Mouse (Mus musculus) adrenal gland, postnatal 14 days (tissue): Measurements from ENCODE around the gene Sf3b3. TPM values are rescaled to one million over a fixed set of nuclear protein-coding genes. Genes with fewer than 3 reads are reported as not detected.
"Not testable (repeated sequence)": the region's sequence is repeated elsewhere in the genome, so short reads cannot be mapped to it uniquely, and the experiment has no call there.

Experiments used
- DNase-seq: peaks from one replicate; pipeline ENCODE4 v3.0.0; 2021; ENCODE audit warnings: mixed read lengths
- total RNA-seq: library from RNA; stranded (reverse); gene quantifications from 2 replicates; pipeline ENCODE4 v1.2.3, GENCODE M21; 2021

Gene Sf3b3
- total RNA-seq, 1 experiment from 2014 or later = 68.2 TPM

DNA sequence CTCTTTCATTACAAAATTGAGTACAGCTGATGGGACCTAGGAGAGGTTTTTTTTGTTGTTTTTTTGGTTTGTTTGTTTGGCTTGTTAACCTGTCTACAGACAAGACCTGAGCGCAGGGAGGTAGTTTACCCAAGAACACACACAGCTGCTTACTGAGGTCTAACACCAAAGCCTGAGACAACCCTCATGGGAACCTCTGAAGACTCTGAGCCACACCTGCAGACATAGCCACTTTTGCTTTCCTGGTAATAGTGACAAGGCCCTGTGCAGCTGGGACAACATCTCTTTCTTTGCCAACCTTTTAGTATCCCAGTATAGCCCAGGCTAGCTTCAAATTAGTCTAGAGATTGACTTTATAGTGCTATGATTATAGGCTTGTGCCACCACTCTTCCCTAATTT lies 40.4 kb downstream of the Sf3b3 start:
- DNase-seq = no peak

DNA sequence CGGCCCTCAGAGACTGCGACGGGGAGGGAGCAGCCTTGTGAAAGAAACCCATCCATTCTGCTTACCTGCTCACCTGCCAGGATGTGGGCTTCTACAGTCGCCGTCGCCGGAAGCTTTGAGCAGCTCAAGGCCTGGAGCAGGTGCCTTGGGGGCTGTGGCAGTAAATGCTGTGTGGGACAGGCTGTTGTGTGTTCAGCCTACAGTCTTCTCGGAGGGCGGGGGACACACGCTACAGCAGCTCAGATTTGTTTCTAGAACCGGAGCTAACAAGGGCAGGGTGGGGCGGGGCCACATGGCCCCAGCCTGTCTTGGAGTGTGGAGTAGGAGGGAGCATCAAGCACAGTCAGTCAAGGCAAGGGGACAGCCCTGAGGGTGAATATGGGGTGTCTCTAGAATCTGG lies 40.9 kb downstream of the Sf3b3 start, which contains the start of gene Il34:
Gene Il34 (minus strand): TSS at position 256 of the 400 bp plus-strand sequence.
- DNase-seq = no peak

DNA sequence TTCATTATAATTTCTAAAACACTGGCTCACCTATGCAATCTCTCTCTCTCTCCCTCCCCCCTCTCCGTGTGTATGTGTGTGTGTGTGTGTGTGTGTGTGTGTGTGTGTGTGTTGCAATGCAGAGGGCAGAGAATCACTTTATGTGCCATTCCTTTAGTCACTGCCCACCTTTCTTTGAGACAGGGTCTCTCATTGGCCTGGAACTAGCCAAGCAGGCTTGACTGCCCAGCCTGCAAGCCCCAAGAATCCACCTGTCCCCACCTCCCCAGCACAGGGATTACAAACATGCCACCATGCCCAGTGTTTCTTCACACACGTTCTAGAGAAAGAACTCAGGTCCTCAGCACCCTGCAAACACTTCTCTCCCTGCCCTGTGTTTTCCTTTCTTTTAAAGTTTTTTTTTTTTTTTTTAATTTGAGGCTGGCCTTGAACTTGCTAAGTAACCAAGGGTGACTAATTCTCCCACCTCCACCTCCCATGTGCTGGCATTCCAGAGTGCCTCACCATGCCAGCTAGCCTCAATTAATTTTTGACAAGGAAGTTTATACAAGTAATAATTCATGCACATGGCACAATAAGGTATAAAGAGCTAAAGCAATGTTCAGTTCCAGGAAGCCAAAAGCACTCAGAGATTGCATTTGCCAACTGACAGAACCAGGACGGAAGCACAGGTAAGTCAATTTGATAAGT lies 41.6 kb downstream of the Sf3b3 start:
- DNase-seq = no peak

DNA sequence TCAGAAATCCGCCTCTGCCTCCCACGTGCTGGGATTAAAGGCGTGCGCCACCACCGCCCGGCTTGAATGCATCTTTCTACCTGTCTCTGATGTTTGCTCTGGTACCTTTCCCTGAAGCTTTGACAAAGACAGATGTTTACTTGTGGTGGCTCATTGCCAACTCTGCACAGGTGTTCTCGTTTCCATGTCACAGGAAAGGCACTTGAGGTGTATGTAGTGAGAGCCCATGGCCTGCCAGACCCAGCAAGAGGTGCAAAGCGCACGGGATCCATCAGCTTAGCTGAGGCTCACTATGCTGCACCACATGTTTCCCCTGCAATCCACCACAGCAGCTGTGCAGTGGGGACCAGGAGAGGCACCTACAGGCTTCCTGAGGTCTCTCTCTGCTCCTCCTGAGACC lies 42.7 kb downstream of the Sf3b3 start:
- DNase-seq = no peak

DNA sequence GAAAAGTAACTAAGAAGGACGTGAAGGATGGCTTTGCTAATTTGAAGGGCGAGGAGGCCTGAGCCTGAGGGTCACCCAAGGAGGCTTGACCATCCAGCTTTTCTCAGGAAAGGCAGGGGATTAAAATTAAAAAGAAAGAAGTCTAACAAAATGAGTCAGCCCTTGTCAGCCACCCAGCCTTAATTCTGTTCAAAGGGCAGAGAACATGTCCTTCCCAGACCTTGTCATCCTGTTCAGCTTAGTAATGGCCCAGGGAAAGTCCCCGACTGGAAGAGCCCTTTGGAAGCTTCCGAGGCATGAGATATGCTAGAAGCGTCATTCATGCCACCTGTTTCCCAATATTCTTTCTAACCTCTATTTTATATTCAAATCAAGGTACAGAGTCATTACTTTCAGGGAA lies 43.6 kb downstream of the Sf3b3 start:
- peak; percentile 63 for DNase-seq

DNA sequence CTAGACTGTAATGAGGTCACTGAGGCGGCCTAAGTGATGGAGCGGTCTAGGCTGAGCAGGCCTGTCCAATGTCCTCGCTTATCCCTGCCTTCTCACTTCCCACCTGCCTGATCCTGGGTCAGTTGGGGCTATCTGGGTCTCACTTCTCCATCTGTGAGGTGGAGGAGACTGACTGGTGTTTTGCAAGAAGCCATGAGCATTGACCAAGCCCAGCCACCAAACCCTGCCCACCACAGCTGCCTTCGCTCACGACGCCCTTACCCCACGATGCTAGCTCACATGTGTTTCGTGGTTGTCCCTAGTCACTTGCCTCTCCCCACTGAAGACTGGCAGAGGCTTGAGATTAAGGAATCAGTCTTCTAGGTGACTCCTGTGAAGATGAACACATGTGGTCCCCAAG lies 49.5 kb downstream of the Sf3b3 start:
- DNase-seq = no peak

DNA sequence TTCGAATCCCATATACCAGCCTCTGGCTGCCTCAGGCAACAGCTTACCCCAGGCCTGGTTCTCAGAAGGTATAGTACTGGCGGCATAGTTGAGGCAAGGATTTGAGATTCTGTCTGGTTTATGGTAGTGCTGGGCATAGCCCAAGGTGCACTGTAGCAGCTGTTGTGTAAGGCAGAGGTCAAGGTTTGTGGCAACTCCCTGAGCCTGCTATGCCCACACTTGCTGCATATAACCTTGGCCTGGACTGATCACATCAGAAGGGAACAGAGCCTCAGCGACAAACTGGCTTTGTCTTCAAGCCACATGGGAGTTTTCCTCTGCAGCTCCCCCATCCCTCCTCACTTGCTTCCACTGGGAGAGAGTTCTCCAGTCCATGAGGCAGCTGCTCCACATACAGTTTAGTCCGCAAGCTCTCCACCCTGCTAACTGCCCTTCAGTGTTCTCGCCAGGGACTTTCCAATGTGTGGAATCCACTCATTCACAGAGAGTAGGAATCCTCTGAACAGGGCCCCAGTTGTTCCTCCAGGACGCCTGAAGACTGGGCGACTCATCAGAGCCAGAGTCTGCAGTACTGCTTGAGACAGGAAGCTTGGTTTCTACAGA lies 52.1 kb downstream of the Sf3b3 start:
- DNase-seq = no peak

DNA sequence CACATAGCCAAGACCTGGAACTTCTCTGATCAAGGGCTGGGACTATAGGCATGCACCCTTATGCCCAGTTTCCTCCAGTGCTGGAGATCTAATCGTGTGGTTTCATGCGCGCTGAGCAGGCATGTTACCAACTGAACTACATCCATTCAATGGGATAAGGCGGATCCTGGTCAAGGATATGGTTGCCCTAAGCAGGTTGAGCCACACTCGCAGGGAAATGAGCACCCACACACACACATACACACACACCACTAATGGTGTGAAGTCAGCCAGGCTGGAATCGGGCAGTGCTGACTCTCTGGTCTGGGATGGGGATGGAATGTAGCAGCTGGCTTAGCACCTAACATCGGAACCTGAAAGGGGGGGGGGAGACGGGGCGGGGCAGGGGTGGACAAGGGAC lies 52.7 kb downstream of the Sf3b3 start:
- DNase-seq = no peak

DNA sequence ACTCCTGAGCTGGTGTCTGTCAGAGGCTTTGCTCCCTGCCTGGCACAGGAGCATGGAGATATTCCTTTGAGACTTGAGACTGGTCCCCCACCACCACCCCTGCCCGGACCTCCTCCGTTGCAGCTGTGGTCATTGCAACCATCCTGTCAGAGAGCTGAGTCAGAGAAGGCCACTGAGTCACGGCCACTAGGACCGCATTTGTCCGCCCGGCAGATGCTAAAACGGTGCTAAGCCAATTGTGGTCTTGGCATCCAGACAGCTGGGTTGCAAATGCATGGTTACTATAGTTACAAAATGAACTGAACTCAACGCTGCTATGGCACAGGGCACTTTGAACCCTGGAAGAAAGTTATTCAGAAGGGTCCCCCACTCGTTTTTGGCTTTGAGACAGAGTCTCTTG lies 53.1 kb downstream of the Sf3b3 start:
- no peak for DNase-seq

DNA sequence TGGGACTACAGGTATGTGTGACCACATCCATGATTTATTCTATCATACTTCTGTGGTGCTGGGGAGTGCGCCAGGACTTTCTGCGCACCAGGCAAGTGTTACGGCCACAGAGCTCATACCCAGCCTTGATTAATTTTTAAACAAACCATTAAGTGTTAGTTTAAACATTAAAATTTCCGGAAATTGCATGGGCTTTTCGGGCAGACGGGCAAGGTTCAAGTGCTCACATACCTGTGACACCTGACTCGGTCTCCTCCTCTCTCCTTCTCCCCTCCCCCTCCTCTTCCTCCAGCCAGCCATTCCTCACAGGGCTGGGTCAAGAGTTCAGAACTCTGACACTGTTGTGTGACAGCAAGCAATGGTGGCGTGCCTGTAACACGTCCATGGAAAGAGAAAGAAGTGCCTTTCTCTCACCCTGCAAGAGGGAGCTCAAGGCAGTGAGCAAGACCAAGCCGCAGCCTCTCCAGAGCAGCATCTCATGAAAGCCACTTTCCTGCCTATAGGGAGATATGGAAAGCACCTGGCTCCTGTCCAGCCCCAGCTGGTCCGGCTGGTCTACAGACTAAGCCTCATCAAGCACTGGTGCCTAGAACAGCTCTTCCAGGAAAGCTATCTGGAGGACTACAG lies 53.9 kb downstream of the Sf3b3 start:
- no peak for DNase-seq

DNA sequence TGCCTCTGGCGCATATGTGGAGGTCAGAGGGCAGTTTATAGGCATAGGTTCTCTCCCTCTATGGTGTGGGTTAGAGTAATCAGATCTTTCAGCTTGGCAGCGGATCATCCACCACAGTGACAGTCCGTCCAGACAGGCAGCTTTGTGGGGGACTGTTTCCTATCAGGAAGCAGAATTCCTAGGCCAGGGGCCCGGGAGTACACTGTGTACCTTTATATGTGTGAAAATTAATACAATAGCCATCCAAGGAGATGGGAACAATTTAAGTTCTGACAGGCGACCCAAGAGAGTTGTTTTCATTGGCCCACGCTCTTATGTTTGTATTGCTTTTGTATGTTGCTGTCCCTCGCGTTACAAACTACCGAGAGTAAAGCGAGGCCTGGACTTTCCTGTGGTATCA lies 55.4 kb downstream of the Sf3b3 start:
- no peak for DNase-seq

DNA sequence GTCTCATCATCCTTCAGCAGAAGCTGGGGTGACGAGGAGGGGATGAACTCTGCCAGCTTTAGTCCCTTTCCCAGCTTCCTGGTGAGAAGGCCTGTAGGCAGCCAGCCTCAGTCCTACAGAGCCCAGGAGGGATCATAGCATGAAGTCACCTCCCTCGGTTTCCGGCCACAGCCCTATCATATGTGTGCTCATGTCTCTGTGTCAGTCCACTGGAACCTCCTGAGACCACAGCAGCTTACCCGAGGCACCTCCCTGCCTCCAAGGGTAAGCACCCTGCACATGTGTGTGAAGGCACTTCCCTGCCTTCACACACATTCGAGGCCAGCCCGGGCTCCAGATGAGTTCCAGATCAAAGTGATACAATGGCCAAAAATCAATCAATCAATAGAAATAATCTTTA lies 56.3 kb downstream of the Sf3b3 start:
- no peak for DNase-seq

DNA sequence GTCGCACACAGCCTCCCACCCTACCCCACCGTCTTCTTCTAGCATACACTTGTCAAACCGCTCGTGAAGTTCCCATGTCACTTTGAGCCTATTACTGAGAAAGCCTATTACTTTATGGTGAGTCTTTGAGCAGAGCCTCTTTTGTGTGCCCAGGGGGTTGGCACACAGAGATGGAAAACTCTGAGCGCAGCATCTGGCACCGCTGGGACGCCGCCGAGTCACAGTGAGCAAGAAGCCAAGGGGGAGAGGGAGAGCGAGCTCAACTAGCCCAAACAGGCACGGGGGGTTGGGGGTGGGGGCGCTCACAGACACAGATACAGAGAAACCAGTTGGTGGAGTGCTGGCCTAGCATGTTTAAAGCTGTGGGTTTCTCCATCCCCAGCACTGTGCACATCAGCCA lies 57.0 kb downstream of the Sf3b3 start:
- no peak for DNase-seq

DNA sequence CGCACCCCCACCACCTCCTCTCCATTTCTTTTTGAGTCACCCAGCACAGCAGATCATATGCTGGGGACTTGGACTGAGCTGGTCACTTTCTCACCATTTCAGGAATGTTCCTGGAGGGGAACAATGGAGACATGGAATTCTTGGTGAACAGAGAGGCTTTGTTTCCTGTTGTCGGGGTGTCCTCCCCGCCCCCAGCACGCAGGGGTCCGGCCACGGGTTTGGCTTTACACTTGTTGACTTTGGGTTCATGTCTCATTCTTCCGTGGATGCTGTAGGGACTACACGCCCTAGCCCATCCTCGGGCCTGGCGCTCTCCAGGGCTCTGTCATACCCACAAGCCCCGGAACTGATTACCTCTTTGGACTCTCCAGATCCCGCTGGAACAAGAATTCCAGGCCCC lies 57.6 kb downstream of the Sf3b3 start:
- no peak for DNase-seq

DNA sequence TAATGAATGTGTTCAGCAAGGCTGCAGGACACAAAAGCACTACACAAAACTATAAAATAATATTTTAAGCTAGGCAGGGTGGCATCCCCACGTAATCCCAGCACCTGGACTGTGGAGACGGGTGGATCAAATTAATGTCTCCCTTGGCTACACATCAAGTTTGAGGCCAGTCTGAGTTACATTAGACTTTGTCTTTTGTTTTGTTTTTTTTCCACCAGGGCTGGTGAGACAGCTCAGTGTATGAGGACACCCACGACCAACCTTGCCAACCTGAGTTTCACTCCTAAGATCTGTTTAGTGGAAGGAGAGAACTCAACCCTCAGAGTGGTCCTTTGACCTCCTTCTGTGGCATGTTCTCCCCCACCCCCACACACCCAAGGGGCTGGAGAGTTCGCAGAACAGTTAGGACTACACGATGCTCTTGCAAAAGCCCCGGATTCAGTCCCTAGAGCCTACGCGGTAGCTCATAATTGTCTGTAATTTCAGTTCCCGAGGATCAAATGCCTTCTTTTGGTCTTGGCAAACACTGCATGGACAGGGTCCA lies 59.1 kb downstream of the Sf3b3 start:
- DNase-seq = peak; percentile 65

DNA sequence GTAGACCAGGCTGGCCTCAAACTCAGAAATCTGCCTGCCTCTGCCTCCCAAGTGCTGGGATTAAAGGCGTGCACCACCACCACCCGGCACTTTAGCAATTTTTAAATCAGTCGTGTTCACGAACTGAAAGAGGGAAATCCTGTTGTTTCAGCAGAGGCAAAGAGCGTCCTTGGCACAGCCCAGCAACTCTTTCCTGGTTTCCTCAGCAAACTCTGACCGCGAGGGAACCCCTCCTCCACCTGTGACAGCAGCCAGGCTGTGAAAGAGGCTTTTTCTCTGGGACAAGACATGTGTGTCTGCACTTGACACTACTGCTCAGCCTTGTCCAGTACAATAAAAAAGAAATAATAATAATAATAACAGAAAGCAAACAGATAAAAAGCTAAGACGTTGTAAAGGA lies 59.7 kb downstream of the Sf3b3 start:
- peak; percentile 54 for DNase-seq

DNA sequence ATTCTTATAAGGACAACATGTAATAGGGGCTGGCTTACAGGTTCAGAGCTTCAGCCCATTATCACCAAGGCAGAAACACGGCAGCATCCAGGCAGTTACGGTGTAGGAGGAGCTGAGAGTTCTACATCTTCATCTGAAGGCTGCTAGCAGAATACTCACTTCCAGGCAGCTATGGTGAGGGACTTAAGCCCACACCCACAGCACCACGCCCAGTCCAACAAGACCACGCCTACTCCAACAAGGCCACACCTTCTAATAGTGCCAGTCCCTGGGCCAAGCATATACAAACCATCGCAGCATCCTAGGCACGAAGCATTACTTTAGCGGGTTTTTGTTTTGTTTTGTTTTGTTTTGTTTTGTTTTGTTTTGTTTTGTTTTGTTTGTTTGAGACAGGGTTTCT lies 60.1 kb downstream of the Sf3b3 start:
- not testable (repeated sequence) for DNase-seq

DNA sequence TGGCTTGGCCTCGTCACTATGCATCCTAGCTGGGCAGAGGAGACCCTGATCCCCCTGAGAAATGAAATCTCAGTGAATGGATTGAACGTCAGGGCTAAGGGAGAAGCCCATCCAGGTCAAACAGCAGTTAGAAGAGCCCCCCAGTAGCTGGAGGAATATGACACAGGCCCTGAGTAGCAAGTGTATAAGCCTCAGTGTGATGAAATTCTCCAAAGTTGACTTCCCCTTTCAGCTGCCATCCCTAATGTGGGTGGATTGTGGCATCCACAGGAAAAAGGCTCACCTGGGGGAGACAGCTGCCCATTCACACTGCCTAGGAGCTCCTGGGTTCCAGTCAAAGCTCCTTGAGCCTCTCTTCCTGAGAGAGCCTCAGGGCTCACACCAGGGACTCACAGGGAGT lies 61.2 kb downstream of the Sf3b3 start:
- DNase-seq = no peak

DNA sequence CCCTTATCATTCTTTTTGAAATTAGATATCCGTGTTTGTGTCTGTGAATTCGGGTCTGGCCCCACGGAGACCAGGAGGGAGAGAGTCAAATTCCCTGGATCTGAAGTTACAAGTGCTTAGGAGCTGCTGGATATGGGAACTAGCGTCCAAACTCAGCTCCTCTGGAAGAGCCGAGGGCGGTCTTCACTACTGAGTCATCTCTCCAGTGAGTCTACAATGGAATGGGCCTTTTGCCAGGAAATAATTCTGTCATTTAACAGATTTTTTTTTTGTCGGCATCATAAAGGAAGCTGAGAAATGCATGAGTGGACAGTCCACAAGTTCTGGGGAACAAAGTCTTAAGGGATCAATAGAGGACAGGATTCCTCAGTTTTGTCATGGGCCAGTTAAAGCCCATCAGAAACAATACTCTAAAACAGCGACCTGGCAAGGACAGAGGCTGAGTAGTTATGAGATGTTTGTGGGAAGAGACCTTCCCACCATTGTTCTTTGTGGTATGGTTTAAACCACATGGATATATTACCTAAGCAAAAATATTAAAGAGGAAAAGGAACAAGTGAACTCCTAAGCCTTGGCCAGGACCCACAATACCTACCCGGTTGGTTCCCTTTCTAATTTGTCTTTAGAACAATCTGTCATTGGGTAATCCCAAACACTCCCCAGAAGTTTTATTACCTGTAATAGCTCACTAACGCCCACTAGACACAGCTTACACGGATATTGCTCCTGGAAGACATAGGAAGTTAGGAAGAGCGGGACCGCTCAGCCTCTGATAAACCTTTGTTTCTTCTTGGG lies 66.5 kb downstream of the Sf3b3 start:
- no peak for DNase-seq

DNA sequence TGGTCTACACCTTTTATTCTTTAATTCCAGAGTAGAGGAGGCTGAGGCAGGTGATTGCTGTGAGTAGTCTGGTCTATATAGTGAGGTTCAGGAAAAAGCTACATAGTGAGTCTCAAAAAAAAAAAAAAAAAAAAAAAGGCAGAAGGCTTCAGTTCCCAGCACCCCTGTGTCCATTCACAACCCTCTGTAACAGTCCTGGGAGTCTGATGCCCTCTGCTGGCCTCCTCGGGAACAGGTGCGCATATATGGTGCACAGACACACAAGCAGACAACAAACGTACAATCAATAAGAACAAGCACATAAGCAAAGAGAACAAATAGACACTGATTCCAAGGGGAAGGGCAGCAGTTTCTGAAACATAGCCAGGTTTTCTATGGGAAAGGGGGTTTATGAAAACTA lies 70.3 kb downstream of the Sf3b3 start:
- DNase-seq = no peak

DNA sequence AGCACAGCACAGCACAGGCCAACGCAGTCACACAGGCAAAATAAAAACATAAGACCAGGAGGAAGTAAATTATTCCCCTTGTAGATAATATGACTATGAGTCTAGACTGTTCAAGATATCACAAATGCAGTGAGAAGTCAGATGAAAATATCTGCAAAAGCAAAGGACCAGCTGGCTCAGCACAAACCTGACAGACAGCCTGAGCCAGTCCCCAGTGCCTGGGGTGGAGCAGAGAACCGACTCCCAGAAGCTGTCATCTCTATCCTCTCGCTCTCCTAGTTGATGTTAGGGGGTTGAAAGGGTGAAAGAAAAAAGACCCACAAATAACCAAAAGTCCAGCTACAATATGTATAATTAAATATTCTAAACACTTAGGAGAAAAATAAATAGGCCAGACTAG lies 70.9 kb downstream of the Sf3b3 start:
- no peak for DNase-seq

DNA sequence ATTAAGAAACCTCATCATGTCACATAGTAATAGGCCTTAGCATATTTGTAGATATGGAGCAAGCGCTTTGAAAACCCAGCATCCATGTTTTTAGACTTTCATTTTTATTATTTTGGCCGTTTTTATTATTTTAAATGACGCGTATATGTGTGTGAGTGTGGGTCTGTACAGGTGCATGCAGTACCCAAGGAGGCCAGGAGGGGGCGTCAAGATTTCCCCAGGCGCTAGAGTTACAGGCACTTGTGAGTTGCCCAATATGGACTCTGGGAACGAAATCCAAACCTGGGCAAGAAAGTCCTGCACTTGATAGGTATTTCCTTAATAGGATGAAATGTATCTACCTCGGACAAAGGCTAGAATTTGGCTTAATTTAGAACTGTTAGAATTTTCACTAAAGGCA lies 71.3 kb downstream of the Sf3b3 start:
- no peak for DNase-seq

DNA sequence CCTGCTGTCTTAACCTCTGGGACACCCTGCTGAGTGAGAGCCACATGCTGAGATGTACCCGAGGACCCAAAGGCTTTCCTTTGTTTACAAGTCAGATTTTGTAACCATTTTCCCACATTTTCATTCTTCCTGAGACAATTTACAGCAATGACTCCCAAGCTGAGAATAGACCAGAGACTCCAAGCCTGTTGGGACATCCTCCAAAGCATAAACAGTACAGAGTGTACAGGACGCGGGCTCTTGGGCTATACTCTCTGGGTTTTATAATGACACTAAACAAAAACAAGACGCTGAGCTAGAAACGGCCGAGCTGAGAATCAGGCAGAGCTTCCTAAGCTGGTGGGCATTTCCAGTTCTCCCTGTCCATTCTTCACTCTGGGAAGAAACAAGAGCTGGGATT lies 71.9 kb downstream of the Sf3b3 start:
- no peak for DNase-seq
